Mouse (Mus musculus): Measurements from ENCODE around the gene Hsh2d. TPM values are rescaled to one million over a fixed set of nuclear protein-coding genes. Genes with fewer than 3 reads are reported as not detected.

Hsh2d gene
- 2.1 and 2.7 TPM in 2 replicates for polyA plus RNA-seq (2012; rRNA removed)

GRCm38 (mm10) chr8:72189417-72190214 lies at the start of gene Hsh2d:
Hsh2d (plus strand) TSS chr8:72189638.

GRCm38 (mm10) chr8:72160707-72161697 lies 28.4 kb upstream of the Hsh2d start, which contains the start of gene Rab8a:
Rab8a (plus strand) TSS chr8:72161200.

GRCm38 (mm10) chr8:72212751-72213150 lies 23.3 kb downstream of the Hsh2d start, which contains the start of gene Cib3:
Cib3 (minus strand) TSS chr8:72212837.

GRCm38 (mm10) chr8:72213536-72213935 lies 24.1 kb downstream of the Hsh2d start, which contains the start of gene Gm11034:
Gm11034 (minus strand) TSS chr8:72213636.

GRCm38 (mm10) chr8:72219541-72220363 lies 30.3 kb downstream of the Hsh2d start, which contains the start of gene Fam32a:
Fam32a (plus strand) TSS chr8:72219730.

GRCm38 (mm10) chr8:72239499-72240402 lies 50.3 kb downstream of the Hsh2d start, which contains the start of gene Ap1m1:
Ap1m1 (plus strand) TSS chr8:72240018.

Other genes starting within 250 kb of the Hsh2d start
- 0.68 and 1.4 TPM in 2 replicates for gene Zfp961, start 238.6 kb upstream of the Hsh2d start, polyA plus RNA-seq (2012; rRNA removed)
- gene Cyp4f18, start 180.0 kb upstream of the Hsh2d start, polyA plus RNA-seq (2012; rRNA removed), result 6.1 and 21.1 TPM in 2 replicates
- gene Olfr372, start 148.4 kb upstream of the Hsh2d start, polyA plus RNA-seq (2012; rRNA removed), result not detected in 2 replicates
- gene Olfr373, start 106.5 kb upstream of the Hsh2d start, polyA plus RNA-seq (2012; rRNA removed), result not detected in 2 replicates
- gene Olfr374, start 82.6 kb upstream of the Hsh2d start, polyA plus RNA-seq (2012; rRNA removed), result not detected in 2 replicates
- 26.4 and 27.0 TPM in 2 replicates for gene Tpm4, start 54.7 kb upstream of the Hsh2d start, polyA plus RNA-seq (2012; rRNA removed)
- 15.6 and 16.6 TPM in 2 replicates for gene Rab8a, start 28.4 kb upstream of the Hsh2d start, polyA plus RNA-seq (2012; rRNA removed)
- 0.16 TPM in 1 of 2 replicates, not detected in the other for gene Cib3, start 23.2 kb downstream of the Hsh2d start, polyA plus RNA-seq (2012; rRNA removed)
- gene Gm11034, start 24.0 kb downstream of the Hsh2d start, polyA plus RNA-seq (2012; rRNA removed), result not detected in 2 replicates
- gene Fam32a, start 30.1 kb downstream of the Hsh2d start, polyA plus RNA-seq (2012; rRNA removed), result 14.5 and 17.2 TPM in 2 replicates
- gene Ap1m1, start 50.4 kb downstream of the Hsh2d start, polyA plus RNA-seq (2012; rRNA removed), result 19.7 and 21.1 TPM in 2 replicates
- gene Gm10282, start 115.6 kb downstream of the Hsh2d start, polyA plus RNA-seq (2012; rRNA removed), result 0.06 TPM in 1 of 2 replicates, not detected in the other
- 17.2 and 35.7 TPM in 2 replicates for gene Klf2, start 129.4 kb downstream of the Hsh2d start, polyA plus RNA-seq (2012; rRNA removed)
- gene Eps15l1, start 231.8 kb downstream of the Hsh2d start, polyA plus RNA-seq (2012; rRNA removed), result 10.4 and 13.6 TPM in 2 replicates

Measured in stomach, adult 2 months (tissue).